Mouse (Mus musculus): Measurements from ENCODE around the gene Gpr107. TPM values are rescaled to one million over a fixed set of nuclear protein-coding genes. Genes with fewer than 3 reads are reported as not detected.

The Gpr107 gene
- polyA plus RNA-seq, 1 experiment from 2014 or later, result 32.8 TPM

- Histone ChIP-seq H3K4me3 (no peak overlapping the region), H3K9me3 (no peaks in the 10 kb centered on the region), H3K36me3 (replicated peaks) (no peaks in the 10 kb centered on the region), H3K4me1 (peaks cover 49% of the 10 kb centered on the region), H3K27ac (peak overlapping the region; percentile 48; the same call in 1 of the 2 replicates), H3K27me3 (ENCODE audit: poor library complexity, severe bottlenecking) (no peaks in the 10 kb centered on the region)
- WGBS, result 82% methylated on average over 8 of the region's 8 CpGs
- no peak for DNase-seq (ENCODE audit: extremely low spot score, low spot score)
Observed at GRCm38 (mm10) chr2:31130815-31131299, 21.3 kb upstream of the Gpr107 start.

DNA sequence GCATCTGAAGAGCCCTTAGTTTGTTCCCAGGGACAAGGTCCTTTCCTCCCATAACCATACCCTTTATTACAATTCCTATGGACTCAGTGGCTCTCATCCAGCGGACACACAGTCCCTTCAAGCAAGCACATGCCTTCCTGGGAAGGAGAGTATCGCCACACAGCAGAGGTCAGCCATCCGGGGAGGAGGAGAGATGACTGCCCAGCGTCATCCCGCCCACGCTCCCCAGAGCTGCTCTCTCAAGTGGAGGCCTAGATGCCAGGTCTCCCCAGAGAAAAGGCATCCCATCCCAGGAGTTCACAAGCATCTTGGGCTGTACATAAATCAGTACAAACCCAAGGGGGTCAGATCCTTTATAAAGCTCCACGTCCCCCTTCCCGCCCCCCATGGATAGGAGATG lies 19.4 kb upstream of the Gpr107 start:
- Histone ChIP-seq H3K4me1 (peaks cover 56% of the 10 kb centered on the region), H3K9me3 (no peaks in the 10 kb centered on the region), H3K4me3 (no peak overlapping the region), H3K27ac (0 out of 2 replicates have a peak overlapping the region, but pooled peaks have one; percentile 52), H3K36me3 (replicated peaks) (no peaks in the 10 kb centered on the region), H3K27me3 (ENCODE audit: poor library complexity, severe bottlenecking) (no peaks in the 10 kb centered on the region)
- no peak for DNase-seq (ENCODE audit: extremely low spot score, low spot score)
- 78% methylated on average over 8 of the region's 8 CpGs for WGBS

- H3K4me3 ChIP-seq, result no peak overlapping the region
- WGBS, result 75% methylated on average over 4 of the region's 4 CpGs
- no peak overlapping the region for H3K27ac ChIP-seq
- peaks cover 52% of the 10 kb centered on the region for H3K4me1 ChIP-seq
- H3K9me3 ChIP-seq, result no peaks in the 10 kb centered on the region
- H3K36me3 ChIP-seq (replicated peaks), result no peaks in the 10 kb centered on the region
- no peaks in the 10 kb centered on the region for H3K27me3 ChIP-seq (ENCODE audit: poor library complexity, severe bottlenecking)
- DNase-seq (ENCODE audit: extremely low spot score, low spot score), result no peak
Observed at GRCm38 (mm10) chr2:31133981-31134380, 18.1 kb upstream of the Gpr107 start.

DNA sequence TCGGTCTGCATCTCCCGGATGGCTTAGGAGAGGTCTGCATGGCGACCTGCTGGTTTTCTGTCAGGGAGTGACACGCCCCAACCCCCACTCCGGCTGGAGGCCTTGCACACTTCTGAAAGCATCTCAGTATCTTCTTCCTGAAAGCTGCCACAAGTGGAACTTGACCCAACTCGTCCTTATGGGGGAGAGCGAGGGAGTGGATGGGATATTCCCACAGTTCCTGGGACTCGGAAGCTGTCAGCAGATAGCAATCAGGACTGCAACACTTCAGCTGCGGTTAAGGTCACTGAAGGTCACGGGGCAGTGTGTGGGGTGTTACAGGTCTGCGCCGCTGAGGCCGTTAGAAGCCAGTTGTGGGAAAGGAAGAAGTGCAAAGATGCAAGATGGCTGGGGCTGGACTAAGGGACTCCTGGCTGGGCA lies 16.6 kb upstream of the Gpr107 start:
- 68% methylated on average over 13 of the region's 13 CpGs for WGBS
- Histone ChIP-seq H3K36me3 (replicated peaks) (no peaks in the 10 kb centered on the region), H3K27me3 (ENCODE audit: poor library complexity, severe bottlenecking) (peaks cover 8% of the 10 kb centered on the region), H3K4me1 (peaks cover 54% of the 10 kb centered on the region), H3K27ac (no peak overlapping the region), H3K9me3 (no peaks in the 10 kb centered on the region), H3K4me3 (no peak overlapping the region)
- DNase-seq (ENCODE audit: extremely low spot score, low spot score), result no peak

GRCm38 (mm10) chr2:31136338-31136737 lies 15.8 kb upstream of the Gpr107 start:
- no peak overlapping the region for H3K4me3 ChIP-seq
- DNase-seq (ENCODE audit: extremely low spot score, low spot score), result no peak
- peaks cover 15% of the 10 kb centered on the region for H3K27me3 ChIP-seq (ENCODE audit: poor library complexity, severe bottlenecking)
- no peak overlapping the region for H3K27ac ChIP-seq
- H3K4me1 ChIP-seq, result peaks cover 54% of the 10 kb centered on the region
- WGBS, result 82% methylated on average over 13 of the region's 13 CpGs
- H3K36me3 ChIP-seq (replicated peaks), result no peaks in the 10 kb centered on the region
- H3K9me3 ChIP-seq, result no peaks in the 10 kb centered on the region

DNA sequence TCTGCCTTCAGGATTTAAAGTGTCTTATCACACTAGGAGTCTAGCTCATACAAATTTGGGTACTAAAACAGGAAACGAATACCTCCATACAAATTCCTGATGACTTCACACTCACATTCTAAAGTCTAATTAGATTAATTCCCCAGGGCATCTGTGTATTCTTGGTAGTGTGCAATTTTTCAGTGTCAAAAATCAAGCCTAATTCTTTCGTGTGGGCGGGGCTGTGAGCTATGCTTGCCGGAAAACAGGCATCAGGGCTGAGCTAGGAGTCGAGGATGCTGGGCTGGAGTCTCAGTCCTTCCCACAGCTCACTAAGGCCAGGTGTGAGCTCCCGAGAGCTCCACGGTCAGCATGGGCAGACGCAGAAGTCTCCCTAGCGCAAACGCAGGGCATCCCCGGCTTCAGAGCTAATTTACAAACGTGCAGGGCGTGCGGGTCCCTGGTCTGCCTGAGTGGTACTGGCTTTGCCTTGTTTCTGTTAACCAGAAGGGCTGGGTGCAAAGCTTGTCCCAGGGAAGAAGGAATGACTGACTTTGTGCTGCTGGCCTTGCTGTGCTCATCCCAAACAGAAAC lies 15.0 kb upstream of the Gpr107 start:
- no peaks in the 10 kb centered on the region for H3K9me3 ChIP-seq
- 82% methylated on average over 14 of the region's 14 CpGs for WGBS
- no peaks in the 10 kb centered on the region for H3K36me3 ChIP-seq (replicated peaks)
- no peak for DNase-seq (ENCODE audit: extremely low spot score, low spot score)
- H3K27me3 ChIP-seq (ENCODE audit: poor library complexity, severe bottlenecking), result peaks cover 15% of the 10 kb centered on the region
- H3K4me1 ChIP-seq, result peaks cover 61% of the 10 kb centered on the region
- H3K4me3 ChIP-seq, result no peak overlapping the region
- no peak overlapping the region for H3K27ac ChIP-seq

DNA sequence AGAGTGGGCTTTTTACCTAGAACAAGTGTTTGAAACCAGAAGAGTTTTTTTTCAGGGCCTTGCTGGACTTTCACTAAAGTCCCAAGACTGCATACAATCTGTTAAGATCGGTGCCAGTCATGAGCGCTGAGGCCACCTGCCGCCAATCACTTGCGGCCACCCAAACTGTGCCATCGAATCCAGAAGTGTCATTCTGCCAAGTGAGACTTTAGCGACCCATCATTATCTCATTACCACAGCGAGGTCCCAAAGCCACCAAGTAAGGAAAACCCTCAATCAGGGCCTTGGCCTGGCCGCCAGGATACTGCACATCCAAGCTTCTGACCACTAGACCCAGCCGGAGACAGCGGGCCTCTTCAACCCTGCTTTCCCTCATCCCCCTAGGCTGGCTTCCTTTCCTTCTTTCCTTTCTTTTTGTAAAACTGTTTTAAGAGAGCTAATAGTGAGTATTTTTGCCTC lies 12.9 kb upstream of the Gpr107 start:
- WGBS, result 90% methylated on average over 10 of the region's 10 CpGs
- no peak for DNase-seq (ENCODE audit: extremely low spot score, low spot score)
- H3K4me1 ChIP-seq, result peaks cover 53% of the 10 kb centered on the region
- no peaks in the 10 kb centered on the region for H3K9me3 ChIP-seq
- H3K27ac ChIP-seq, result no peak overlapping the region
- H3K27me3 ChIP-seq (ENCODE audit: poor library complexity, severe bottlenecking), result peaks cover 36% of the 10 kb centered on the region
- no peak overlapping the region for H3K4me3 ChIP-seq
- no peaks in the 10 kb centered on the region for H3K36me3 ChIP-seq (replicated peaks)

DNA sequence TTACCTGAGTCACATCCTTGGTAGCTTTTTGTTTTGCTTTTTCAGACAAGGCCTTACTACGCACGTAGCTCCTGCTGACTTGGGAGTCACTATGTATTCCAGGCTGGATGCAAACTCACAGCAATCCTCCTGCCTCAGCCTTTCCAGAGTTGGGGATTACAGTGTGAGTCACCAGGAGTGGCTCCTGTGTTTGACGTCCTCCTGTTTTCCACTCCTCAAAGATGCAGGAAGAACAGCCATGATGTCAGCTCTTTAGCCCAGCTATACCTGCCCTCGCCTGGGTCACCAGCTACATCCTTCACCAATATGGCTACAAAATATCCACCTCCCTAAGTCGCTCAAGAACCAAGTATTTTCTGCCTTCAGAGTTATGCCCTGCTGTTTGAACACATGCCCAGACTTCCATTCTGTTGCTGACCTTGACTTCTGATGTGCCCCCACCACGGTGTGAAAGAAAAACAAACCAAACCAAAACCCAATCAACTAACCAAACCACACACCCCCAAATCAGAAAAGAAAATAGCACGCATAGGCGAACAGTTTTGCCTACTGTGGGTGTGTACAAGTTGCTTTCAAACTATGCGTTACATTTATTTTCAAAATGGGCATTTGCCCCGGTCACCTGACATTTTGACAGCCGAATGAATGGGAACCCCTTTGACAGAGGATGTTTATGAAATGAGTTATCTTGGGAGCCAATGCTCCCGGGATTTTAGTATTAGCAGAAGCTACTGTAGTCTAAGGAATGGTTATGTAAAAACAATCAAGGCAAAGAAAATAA lies 11.9 kb upstream of the Gpr107 start:
- 88% methylated on average over 12 of the region's 12 CpGs for WGBS
- peaks cover 48% of the 10 kb centered on the region for H3K4me1 ChIP-seq
- no peaks in the 10 kb centered on the region for H3K36me3 ChIP-seq (replicated peaks)

DNA sequence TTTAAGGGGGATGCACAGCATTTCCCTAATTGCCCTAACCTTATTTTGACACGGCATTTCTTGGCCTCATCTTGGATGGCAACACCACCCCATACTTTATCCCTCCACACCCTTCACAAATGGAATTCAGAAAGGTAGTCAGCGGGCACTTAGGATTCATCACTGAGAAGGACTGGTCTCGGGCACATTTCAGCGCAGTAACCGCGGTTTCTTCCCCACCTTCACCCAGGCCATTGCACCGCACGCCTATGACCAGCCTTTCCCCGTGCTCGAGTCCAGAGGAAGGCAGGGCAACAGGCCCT lies 11.4 kb upstream of the Gpr107 start:
- 11% methylated on average over 10 of the region's 10 CpGs for WGBS
- H3K9me3 ChIP-seq, result no peaks in the 10 kb centered on the region
- H3K4me1 ChIP-seq, result peaks cover 42% of the 10 kb centered on the region
- no peak for DNase-seq (ENCODE audit: extremely low spot score, low spot score)
- peaks cover 3% of the 10 kb centered on the region; the same call in 1 of the 2 replicates for H3K36me3 ChIP-seq (replicated peaks)
- H3K27ac ChIP-seq, result peak overlapping the region; percentile 89
- H3K4me3 ChIP-seq, result peak overlapping the region; percentile 84
- peaks cover 36% of the 10 kb centered on the region for H3K27me3 ChIP-seq (ENCODE audit: poor library complexity, severe bottlenecking)

More for the DNA sequence above, 11.9 kb upstream of the Gpr107 start:
- no peaks in the 10 kb centered on the region for H3K9me3 ChIP-seq
- H3K4me3 ChIP-seq, result peak overlapping the region; percentile 84
- no peak for DNase-seq (ENCODE audit: extremely low spot score, low spot score)
- H3K27ac ChIP-seq, result no peak overlapping the region
- peaks cover 36% of the 10 kb centered on the region for H3K27me3 ChIP-seq (ENCODE audit: poor library complexity, severe bottlenecking)

- Histone ChIP-seq H3K27ac (peak overlapping the region; percentile 89), H3K4me1 (peaks cover 37% of the 10 kb centered on the region), H3K9me3 (no peaks in the 10 kb centered on the region), H3K36me3 (replicated peaks) (peaks cover 8% of the 10 kb centered on the region; the same call in 1 of the 2 replicates), H3K27me3 (ENCODE audit: poor library complexity, severe bottlenecking) (peaks cover 36% of the 10 kb centered on the region), H3K4me3 (peak overlapping the region; percentile 84)
- WGBS, result under 1% methylated on average over 75 of the region's 78 CpGs
- DNase-seq (ENCODE audit: extremely low spot score, low spot score), result peak; percentile 36
Observed at GRCm38 (mm10) chr2:31141074-31141866, 10.8 kb upstream of the Gpr107 start.

GRCm38 (mm10) chr2:31141867-31142454 lies 10.2 kb upstream of the Gpr107 start, which contains the start of gene Fnbp1:
TSS of gene Fnbp1 (minus strand) at chr2:31142008.
- WGBS, result under 1% methylated on average over 59 of the region's 59 CpGs
- Histone ChIP-seq H3K4me1 (peaks cover 34% of the 10 kb centered on the region), H3K27me3 (ENCODE audit: poor library complexity, severe bottlenecking) (peaks cover 36% of the 10 kb centered on the region), H3K27ac (peak within 1 kb of the TSS; percentile 89), H3K9me3 (no peaks in the 10 kb centered on the region), H3K36me3 (replicated peaks) (peaks cover 11% of the 10 kb centered on the region), H3K4me3 (peak within 1 kb of the TSS; percentile 84)
- DNase-seq (ENCODE audit: extremely low spot score, low spot score), result peak; percentile 80

GRCm38 (mm10) chr2:31142505-31142904 lies 9.6 kb upstream of the Gpr107 start:
- peak overlapping the region; percentile 84 for H3K4me3 ChIP-seq
- no peak overlapping the region; the same call in 1 of the 2 replicates for H3K27ac ChIP-seq
- no peaks in the 10 kb centered on the region for H3K9me3 ChIP-seq
- WGBS, result 45% methylated on average over 3 of the region's 3 CpGs
- peaks cover 28% of the 10 kb centered on the region for H3K4me1 ChIP-seq
- H3K27me3 ChIP-seq (ENCODE audit: poor library complexity, severe bottlenecking), result peaks cover 36% of the 10 kb centered on the region
- peaks cover 16% of the 10 kb centered on the region for H3K36me3 ChIP-seq (replicated peaks)
- no peak for DNase-seq (ENCODE audit: extremely low spot score, low spot score)
